Mouse (Mus musculus): ENCODE data around the gene Rims4.

- TF ChIP-seq TAL1 (IDR thresholded peaks at IDR 0.05; ENCODE audit: low read length) (no peak), GATA1 (IDR thresholded peaks at IDR 0.05; ENCODE audit: low read length) (no peak)
Measured at GRCm38 (mm10) chr2:163897026-163897425, 21.5 kb downstream of the Rims4 start.

Measured in erythroblast, embryonic 14.5 days (primary cell).